Comparison of ENCODE assay signal across 34 mouse cellular contexts in the genomic region with DNA sequence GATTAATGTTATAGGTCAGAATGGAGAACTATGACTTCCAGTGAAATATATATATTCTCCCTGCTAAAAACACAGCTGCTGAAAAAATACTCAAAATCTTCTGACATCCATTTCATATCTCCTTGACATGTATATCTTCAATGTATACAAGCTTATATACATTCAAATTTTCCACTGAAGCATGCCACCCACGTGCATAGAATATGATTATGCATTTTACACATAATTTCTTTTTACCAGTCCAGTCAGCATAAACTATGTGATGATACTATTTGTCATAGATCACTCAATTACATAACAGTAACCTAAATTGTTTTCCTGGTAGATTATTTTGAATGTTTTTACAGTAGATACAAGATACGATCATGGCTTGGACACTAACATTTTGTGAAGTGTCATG.
"Had no signal": no experiment of that assay in that cellular context is flagged by ENCODE, and none has a peak within 500 bp of the region (broad histone marks: within the 10 kb centered on the region; RNA-seq: fewer than 3 reads in every experiment).

No protein-coding gene starts in this region.

- H3K4me1 ChIP-seq: heart, embryonic 10.5 days; heart, embryonic 12.5 days; heart, embryonic 15.5 days; hindbrain, embryonic 10.5 days; hindbrain, embryonic 12.5 days; hindbrain, embryonic 13.5 days; hindbrain, embryonic 15.5 days; intestine, embryonic 15.5 days; kidney, embryonic 15.5 days had no signal

- ATAC-seq: hindbrain, embryonic 16.5 days; hindbrain, postnatal 0 days; inflammation-experienced regulatory T-cells, adult 6 months; intestine, embryonic 15.5 days; intestine, embryonic 16.5 days; intestine, postnatal 0 days had no signal

- H3K4me2 ChIP-seq: heart, embryonic 11.5 days; heart, embryonic 12.5 days; heart, embryonic 13.5 days; heart, embryonic 15.5 days; hindbrain, embryonic 12.5 days; hindbrain, embryonic 13.5 days; hindbrain, embryonic 14.5 days; hindbrain, embryonic 15.5 days; intestine, embryonic 15.5 days; kidney, embryonic 15.5 days had no signal

- H3K9ac ChIP-seq: heart, embryonic 12.5 days; heart, embryonic 13.5 days; heart, embryonic 15.5 days; hindbrain, embryonic 12.5 days; hindbrain, embryonic 13.5 days; hindbrain, embryonic 14.5 days; hindbrain, embryonic 15.5 days; intestine, embryonic 15.5 days; kidney, embryonic 15.5 days had no signal

- H3K9me3 ChIP-seq: heart, embryonic 10.5 days; heart, embryonic 12.5 days; heart, embryonic 13.5 days; heart, embryonic 15.5 days; hindbrain, embryonic 10.5 days; hindbrain, embryonic 12.5 days; hindbrain, embryonic 13.5 days; hindbrain, embryonic 15.5 days; intestine, embryonic 15.5 days; kidney, embryonic 15.5 days had no signal

- H3K27ac ChIP-seq: heart, adult 2 months; heart, embryonic 10.5 days; heart, embryonic 13.5 days; heart, embryonic 15.5 days; hindbrain, embryonic 10.5 days; hindbrain, embryonic 12.5 days; hindbrain, embryonic 13.5 days; hindbrain, embryonic 14.5 days; hindbrain, embryonic 15.5 days; hindbrain, postnatal 0 days; intestine, embryonic 15.5 days; kidney, embryonic 15.5 days; kidney, postnatal 0 days; layer of hippocampus, adult 2 months had no signal

- H3K27me3 ChIP-seq: heart, embryonic 12.5 days; heart, embryonic 13.5 days; heart, embryonic 15.5 days; hindbrain, embryonic 12.5 days; hindbrain, embryonic 13.5 days; hindbrain, embryonic 15.5 days; intestine, embryonic 15.5 days; kidney, embryonic 15.5 days had no signal

- H3K36me3 ChIP-seq: heart, embryonic 10.5 days; heart, embryonic 13.5 days; heart, embryonic 15.5 days; hindbrain, embryonic 10.5 days; hindbrain, embryonic 12.5 days; hindbrain, embryonic 13.5 days; hindbrain, embryonic 15.5 days; intestine, embryonic 15.5 days; kidney, embryonic 15.5 days had no signal

- H3K4me3 ChIP-seq: heart, adult 2 months; heart, embryonic 10.5 days; heart, embryonic 12.5 days; heart, embryonic 13.5 days; heart, embryonic 15.5 days; hindbrain, embryonic 10.5 days; hindbrain, embryonic 12.5 days; hindbrain, embryonic 13.5 days; hindbrain, embryonic 15.5 days; intestine, embryonic 15.5 days; kidney, embryonic 15.5 days; layer of hippocampus, adult 2 months had no signal

- DNase-seq: heart, adult 2 months; heart, postnatal 10 days; heart, postnatal 14 days; heart, postnatal 36 days; heart, postnatal 4 days; kidney, adult 11 months; kidney, adult 18-20 months; kidney, adult 2 months; kidney, adult 8-10 months; kidney, adult 9 months; kidney, postnatal 10 days; kidney, postnatal 14 days; kidney, postnatal 25 days; kidney, postnatal 4 days; layer of hippocampus, adult 9-11 months had no signal
